Mouse (Mus musculus) heart, postnatal 0 days (tissue): Measurements from ENCODE around the gene Cxcl1. TPM values are rescaled to one million over a fixed set of nuclear protein-coding genes. Genes with fewer than 3 reads are reported as not detected.

Experiments
- ATAC-seq: fragments of 200-750 bp; cut with Nextera tagmentation; 2 replicates; pipeline ENCODE4 v1.8.0; 2017; ENCODE audit warnings: low read depth, moderate number of reproducible peaks, moderate library complexity; ENCODE audit not compliant: insufficient read depth
- DNase-seq: peaks from one replicate; pipeline ENCODE4 v3.0.0-alpha.2; 2016; ENCODE audit warnings: low spot score
- H3K27ac ChIP-seq: fragments of 300-500 bp; sonication (generic); 2 replicates; pipeline ENCODE4 v1.5.1; 2014; ENCODE audit warnings: low read depth, mild to moderate bottlenecking
- H3K27me3 ChIP-seq: fragments of 300-500 bp; sonication (generic); 2 replicates; pipeline ENCODE4 v1.6.1; 2014; ENCODE audit warnings: low read length, mixed read lengths; ENCODE audit not compliant: control insufficient read depth, insufficient read depth
- H3K36me3 ChIP-seq: fragments of 300-500 bp; sonication (generic); replicated peaks from 2 replicates; pipeline ENCODE4 v1.6.1; 2014; ENCODE audit warnings: low read length, mixed read lengths; ENCODE audit not compliant: control insufficient read depth, insufficient read depth
- H3K4me1 ChIP-seq: fragments of 300-500 bp; sonication (generic); 2 replicates; pipeline ENCODE4 v1.6.1; 2014; ENCODE audit warnings: antibody characterized with exemption; ENCODE audit not compliant: control insufficient read depth, insufficient read depth
- H3K4me2 ChIP-seq: fragments of 300-500 bp; sonication (generic); 2 replicates; pipeline ENCODE4 v1.6.1; 2014; ENCODE audit warnings: low read depth, mild to moderate bottlenecking, low read length, moderate library complexity
- H3K4me3 ChIP-seq: fragments of 300-500 bp; sonication (generic); 2 replicates; pipeline ENCODE4 v1.5.1; 2014; ENCODE audit warnings: low read depth, low read length
- H3K9ac ChIP-seq: fragments of 300-500 bp; sonication (generic); replicated peaks from 2 replicates; pipeline ENCODE4 v1.6.1; 2014; ENCODE audit warnings: low read depth, low read length, mixed read lengths
- H3K9me3 ChIP-seq: fragments of 300-500 bp; sonication (generic); replicated peaks from 2 replicates; pipeline ENCODE4 v1.6.1; 2016; ENCODE audit warnings: low read length; ENCODE audit not compliant: control insufficient read depth
- CTCF ChIP-seq: IDR thresholded peaks from 2 replicates; pipeline ENCODE4 v1.5.1; 2016; ENCODE audit warnings: antibody characterized with exemption, control low read depth, low read depth
- EP300 ChIP-seq: IDR thresholded peaks from 2 replicates; pipeline ENCODE4 v1.6.1; 2016; ENCODE audit warnings: antibody characterized with exemption, low read depth
- WGBS: fragments of 180-500 bp; shearing (Covaris S2); extraction: QIAGEN DNeasy Blood & Tissue Kit; methylation state at CpG from one replicate; pipeline ENCODE4 v1.1.7; 2014; 5-methylcytosine and 5-hydroxymethylcytosine counted together
- polyA plus RNA-seq: library from polyadenylated mRNA; unstranded; fragments of >200 nt; fragmentation: Nextera tagmentation; extraction: Ambion mirVana; gene quantifications from 2 replicates; pipeline ENCODE4 v1.2.1, GENCODE M21; 2015
- total RNA-seq: library from RNA; depleted of rRNA; stranded (reverse); fragments of >200 nt; gene quantifications from 2 replicates; pipeline ENCODE4 v1.2.3, GENCODE M21; 2014; ENCODE audit warnings: low replicate concordance

The Cxcl1 gene
- total and polyA plus RNA-seq, 2 experiments from 2014 or later: 0.27 to 1.5 TPM

DNA sequence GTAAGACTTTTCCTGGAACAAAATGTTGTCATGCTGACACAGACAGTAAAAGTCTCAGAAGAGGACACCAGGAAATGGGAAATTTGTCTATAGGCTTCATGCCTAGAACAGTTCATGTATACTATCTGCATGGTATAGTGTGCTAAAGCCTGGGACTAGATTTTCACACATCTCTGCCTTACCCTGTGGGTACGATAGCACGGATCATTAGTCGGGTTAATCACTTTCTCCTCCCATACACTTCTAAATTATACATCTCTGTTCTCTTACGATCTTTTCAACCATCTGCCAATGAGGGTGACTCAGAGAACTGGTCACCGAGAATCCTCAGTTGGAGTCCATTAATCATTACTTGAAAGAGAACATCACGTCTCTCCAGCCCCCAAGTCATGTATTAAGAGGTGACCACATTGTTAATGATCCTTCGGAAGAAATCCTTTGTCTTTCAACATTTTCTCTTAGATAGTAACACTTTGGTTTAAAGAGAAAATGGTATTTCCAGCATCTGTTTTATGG, 10.6 kb upstream of the Cxcl1 start:
- no peak for ATAC-seq
- Histone ChIP-seq H3K27ac (no peak overlapping the region), H3K9ac (no peak overlapping the region), H3K4me1 (peaks cover 21% of the 10 kb centered on the region), H3K4me3 (no peak overlapping the region), H3K4me2 (no peak overlapping the region), H3K36me3 (no peaks in the 10 kb centered on the region), H3K27me3 (no peaks in the 10 kb centered on the region), H3K9me3 (no peaks in the 10 kb centered on the region)
- 89% methylated on average over 7 of the region's 7 CpGs for WGBS
- TF ChIP-seq CTCF: no peak
- no peak for TF ChIP-seq EP300
- no peak for DNase-seq

DNA sequence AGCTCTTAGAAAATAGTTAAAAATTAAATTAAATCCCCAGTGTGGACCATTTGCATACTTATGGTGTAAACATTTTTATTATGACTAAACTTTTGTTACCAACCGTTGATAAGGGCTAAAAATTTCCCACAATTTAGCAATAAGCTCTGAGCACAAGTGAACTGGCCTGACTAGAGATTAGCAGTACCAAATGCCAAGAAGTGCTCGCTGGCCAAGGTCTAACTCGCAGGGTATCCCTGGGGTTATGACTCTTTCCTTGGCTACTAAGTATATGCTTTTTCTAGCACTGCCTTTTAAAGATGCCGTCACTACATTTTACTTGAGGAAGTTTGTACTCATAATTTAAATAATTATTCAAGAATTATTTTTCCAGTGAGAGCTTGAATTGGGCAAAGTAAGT, 10.0 kb upstream of the Cxcl1 start:
- ATAC-seq: no peak
- H3K4me1 ChIP-seq: peaks cover 23% of the 10 kb centered on the region
- no peak for DNase-seq

DNA sequence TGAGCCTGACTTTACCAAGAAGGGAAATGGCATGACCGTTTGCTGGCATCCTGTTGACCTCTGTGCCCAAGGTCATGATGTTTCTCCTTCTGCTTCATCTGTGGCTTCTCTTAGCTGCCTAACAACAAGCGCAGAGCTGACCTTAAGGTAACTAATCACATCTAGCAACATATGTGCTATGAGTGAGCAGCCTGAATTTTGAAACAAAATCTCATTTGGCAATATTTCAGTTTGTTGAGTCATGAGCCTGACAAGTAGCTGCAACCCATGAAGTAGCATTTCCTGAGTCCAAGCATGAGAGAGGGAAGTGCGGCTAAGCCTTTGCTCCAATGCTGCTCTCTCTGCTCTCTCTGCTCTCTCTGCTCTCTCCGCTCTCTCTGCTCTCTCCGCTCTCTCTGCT, 9.4 kb upstream of the Cxcl1 start:
- DNase-seq (no peak), ATAC-seq (no peak)
- Histone ChIP-seq H3K27me3 (no peaks in the 10 kb centered on the region), H3K4me3 (no peak overlapping the region), H3K4me1 (peaks cover 18% of the 10 kb centered on the region), H3K36me3 (no peaks in the 10 kb centered on the region), H3K9ac (no peak overlapping the region), H3K27ac (no peak overlapping the region), H3K9me3 (no peaks in the 10 kb centered on the region), H3K4me2 (no peak overlapping the region)
- 71% methylated on average over 5 of the region's 5 CpGs for WGBS
- TF ChIP-seq CTCF: no peak
- no peak for TF ChIP-seq EP300

More for the DNA sequence above, 10.0 kb upstream of the Cxcl1 start:
- WGBS: 72% methylated on average over 4 of the region's 4 CpGs
- H3K9ac ChIP-seq: no peak overlapping the region
- no peak overlapping the region for H3K4me2 ChIP-seq
- no peaks in the 10 kb centered on the region for H3K36me3 ChIP-seq
- TF ChIP-seq CTCF (no peak), EP300 (no peak)
- H3K27me3 ChIP-seq: no peaks in the 10 kb centered on the region
- no peaks in the 10 kb centered on the region for H3K9me3 ChIP-seq
- no peak overlapping the region for H3K4me3 ChIP-seq
- H3K27ac ChIP-seq: no peak overlapping the region

DNA sequence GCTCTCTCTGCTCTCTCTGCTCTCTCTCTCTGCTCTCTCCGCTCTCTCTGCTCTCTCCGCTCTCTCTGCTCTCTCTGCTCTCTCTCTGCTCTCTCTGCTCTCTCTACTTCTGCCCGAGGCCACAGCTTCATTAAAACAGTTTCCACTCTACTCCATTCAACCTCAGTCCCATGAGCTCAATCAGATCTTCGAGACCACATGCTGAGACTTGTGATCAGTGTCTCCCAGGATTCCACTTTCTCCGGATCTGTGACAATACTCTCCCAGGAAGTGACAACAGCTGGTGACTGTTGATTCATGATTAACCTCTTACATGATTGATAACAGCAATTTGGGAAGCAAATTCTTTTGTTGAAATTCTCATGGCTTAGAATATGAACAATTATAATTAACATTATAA, 8.9 kb upstream of the Cxcl1 start:
- Histone ChIP-seq H3K27me3 (no peaks in the 10 kb centered on the region), H3K4me1 (peaks cover 13% of the 10 kb centered on the region), H3K9ac (no peak overlapping the region), H3K4me2 (no peak overlapping the region), H3K27ac (no peak overlapping the region), H3K9me3 (no peaks in the 10 kb centered on the region), H3K4me3 (no peak overlapping the region), H3K36me3 (no peaks in the 10 kb centered on the region)
- WGBS: 79% methylated on average over 5 of the region's 5 CpGs
- no peak for ATAC-seq
- no peak for TF ChIP-seq CTCF
- TF ChIP-seq EP300: no peak
- DNase-seq: no peak

DNA sequence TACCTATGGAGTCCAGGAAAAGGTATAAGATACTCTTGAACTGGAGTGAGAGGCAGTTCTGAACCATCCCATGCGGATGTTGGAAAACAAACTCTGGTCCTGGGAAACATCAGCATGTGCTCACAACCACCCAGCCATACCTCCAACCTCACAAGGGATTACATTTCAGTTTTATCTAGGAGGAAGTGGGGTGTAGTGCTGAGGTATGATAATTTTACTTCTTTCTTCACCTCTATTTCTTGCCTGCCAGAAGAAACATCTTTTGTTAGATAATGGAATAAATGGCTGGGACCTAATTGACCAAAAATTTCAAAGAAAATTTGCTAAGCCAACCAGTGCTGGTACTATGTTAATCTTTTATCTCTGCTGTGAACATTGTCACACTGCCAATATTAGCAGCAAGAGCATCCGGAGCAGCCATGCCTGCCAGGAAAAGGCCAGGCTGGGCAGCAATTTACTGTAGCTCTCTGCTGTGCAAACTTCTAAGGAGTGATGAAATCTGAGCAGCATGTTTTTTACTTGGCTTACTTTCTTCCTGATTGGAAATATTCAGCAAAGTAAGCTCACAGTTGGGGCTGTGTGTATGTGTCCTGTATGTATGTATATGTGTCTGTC, 6.3 kb upstream of the Cxcl1 start:
- 20% methylated on average over 2 of the region's 2 CpGs for WGBS
- H3K4me2 ChIP-seq: no peak overlapping the region
- peak; percentile 44; the same call in 1 of the 2 replicates for ATAC-seq

DNA sequence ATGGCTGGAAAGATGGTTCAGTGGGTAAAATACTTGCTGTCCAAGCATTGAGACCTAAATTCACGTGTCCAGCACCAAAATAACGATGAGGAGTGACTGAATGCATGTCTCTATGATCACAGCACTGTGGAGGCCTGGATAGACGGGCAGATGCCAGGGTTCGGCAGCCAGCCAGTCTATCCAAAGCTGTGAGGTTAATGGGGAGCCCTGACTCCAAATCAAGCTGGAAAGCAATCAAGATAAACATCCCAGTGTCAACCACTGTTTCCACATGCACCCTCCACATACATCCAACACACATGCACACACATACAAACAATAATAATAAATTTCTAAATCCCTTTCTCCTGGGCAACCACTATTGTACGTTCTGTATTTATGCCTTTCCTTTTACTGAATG, 2.4 kb upstream of the Cxcl1 start:
- DNase-seq: no peak
- Histone ChIP-seq H3K36me3 (no peaks in the 10 kb centered on the region), H3K27me3 (no peaks in the 10 kb centered on the region), H3K4me3 (no peak overlapping the region), H3K9ac (no peak overlapping the region), H3K4me2 (no peak overlapping the region), H3K27ac (no peak overlapping the region), H3K9me3 (no peaks in the 10 kb centered on the region), H3K4me1 (peaks cover 9% of the 10 kb centered on the region)
- TF ChIP-seq EP300 (no peak), CTCF (no peak)
- no peak for ATAC-seq
- 63% methylated on average over 5 of the region's 5 CpGs for WGBS

More for the DNA sequence above, 6.3 kb upstream of the Cxcl1 start:
- H3K9me3 ChIP-seq: no peaks in the 10 kb centered on the region
- TF ChIP-seq CTCF (no peak), EP300 (no peak)
- no peak overlapping the region for H3K9ac ChIP-seq
- no peak overlapping the region for H3K4me3 ChIP-seq
- no peak overlapping the region for H3K27ac ChIP-seq
- no peak for DNase-seq
- H3K4me1 ChIP-seq: peaks cover 9% of the 10 kb centered on the region
- H3K36me3 ChIP-seq: no peaks in the 10 kb centered on the region
- no peaks in the 10 kb centered on the region for H3K27me3 ChIP-seq
